Mouse (Mus musculus) heart, adult 18-20 months (tissue): ENCODE measurements at regions not wholly inside any gene's neighbourhood (a gene's known extent, or its start where the extent isn't known, plus 50 kb on each side); places are given as distances from the start of the nearest gene placed in this dataset.
A peak's percentile ranks its signal among the peaks of the same experiment; 100 is the strongest.

Source experiments
- DNase-seq, 2 experiments: peaks; one replicate each; pipeline ENCODE4 v3.0.0; 2021 to 2022; ENCODE audit warnings: mixed read lengths in 1 of 2

GRCm38 (mm10) chr13:107469491-107470276 lies 447.8 kb upstream of the Kif2a start:
- DNase-seq, result peak; percentile 24 to 45

- DNase-seq, result no peak
Measured at GRCm38 (mm10) chr13:107462791-107463190, 440.9 kb upstream of the Kif2a start.

- peak; percentile 57 to 73 for DNase-seq
Measured at GRCm38 (mm10) chr13:107461048-107461912, 439.4 kb upstream of the Kif2a start.

GRCm38 (mm10) chr13:107458730-107459129 lies 436.8 kb upstream of the Kif2a start:
- peak; percentile 35 to 70 for DNase-seq

GRCm38 (mm10) chr13:107457270-107457669 lies 435.3 kb upstream of the Kif2a start:
- DNase-seq, result no peak

GRCm38 (mm10) chr13:107456394-107456793 lies 434.5 kb upstream of the Kif2a start:
- DNase-seq, result no peak

- DNase-seq, result peak; percentile 56 to 74
Measured at GRCm38 (mm10) chr13:107449598-107450179, 427.8 kb upstream of the Kif2a start.

GRCm38 (mm10) chr13:107447813-107448212 lies 425.9 kb upstream of the Kif2a start:
- no peak for DNase-seq

- no peak for DNase-seq
Measured at GRCm38 (mm10) chr13:107419363-107420155, 397.6 kb upstream of the Kif2a start.

GRCm38 (mm10) chr13:107410267-107410666 lies 388.3 kb upstream of the Kif2a start:
- DNase-seq, result no peak

GRCm38 (mm10) chr13:107407674-107408026 lies 385.7 kb upstream of the Kif2a start:
- DNase-seq, result no peak

- DNase-seq, result no peak
Measured at GRCm38 (mm10) chr13:107406977-107407673, 385.2 kb upstream of the Kif2a start.

- DNase-seq, result no peak
Measured at GRCm38 (mm10) chr13:107398621-107399363, 376.9 kb upstream of the Kif2a start.

GRCm38 (mm10) chr13:107396036-107396435 lies 374.1 kb upstream of the Kif2a start:
- no peak for DNase-seq

GRCm38 (mm10) chr13:107394451-107394850 lies 372.5 kb upstream of the Kif2a start:
- DNase-seq, result no peak

- DNase-seq, result no peak
Measured at GRCm38 (mm10) chr13:107389535-107390150, 367.7 kb upstream of the Kif2a start.

- DNase-seq, result no peak
Measured at GRCm38 (mm10) chr13:107389074-107389473, 367.1 kb upstream of the Kif2a start.

GRCm38 (mm10) chr13:107378076-107378475 lies 356.1 kb upstream of the Kif2a start:
- no peak for DNase-seq

GRCm38 (mm10) chr13:107372666-107373065 lies 350.7 kb upstream of the Kif2a start:
- no peak for DNase-seq
